Mouse (Mus musculus) MEL (cell line): Measurements from ENCODE around the gene Fam78b. TPM values are rescaled to one million over a fixed set of nuclear protein-coding genes. Genes with fewer than 3 reads are reported as not detected.

Experiments
- DNase-seq: peaks from one replicate; pipeline ENCODE4 v3.0.0; 2011; ENCODE audit warnings: low read depth, low spot score
- H3K27ac ChIP-seq: 2 replicates; pipeline ENCODE4 v1.5.1; 2012; ENCODE audit warnings: low read depth, mild to moderate bottlenecking, control low read depth, low read length, moderate library complexity; ENCODE audit not compliant: control insufficient read depth
- H3K27me3 ChIP-seq, 2 experiments: fragments of 150-350 bp in 1 of 2; sonication (generic) in 1 of 2; 2 replicates each; pipeline ENCODE4 v1.6.1; 2012; ENCODE audit warnings: low read length in 2 of 2, mild to moderate bottlenecking in 2 of 2, improper control_type of control experiment in 1 of 2, moderate library complexity in 1 of 2; ENCODE audit not compliant: insufficient read depth in 2 of 2, control insufficient read depth in 1 of 2
- H3K36me3 ChIP-seq, 2 experiments: 2 replicates each; pipeline ENCODE4 v1.6.1; 2012 to 2014; ENCODE audit warnings: low read length in 2 of 2, improper control_type of control experiment in 1 of 2, inconsistent platforms in 1 of 2, mild to moderate bottlenecking in 1 of 2; ENCODE audit not compliant: insufficient read depth in 2 of 2, control insufficient read depth in 1 of 2
- H3K4me1 ChIP-seq, 2 experiments: fragments of 150-350 bp in 1 of 2; sonication (generic) in 1 of 2; 2 replicates each; pipeline ENCODE4 v1.6.1; 2012; ENCODE audit warnings: low read length in 2 of 2, improper control_type of control experiment in 1 of 2, mild to moderate bottlenecking in 1 of 2; ENCODE audit not compliant: insufficient read depth in 2 of 2, control insufficient read depth in 1 of 2
- H3K4me3 ChIP-seq, 2 experiments: fragments of 150-350 bp in 1 of 2; sonication (generic) in 1 of 2; 2 replicates each; pipeline ENCODE4 v1.5.1; 2012; ENCODE audit warnings: low read depth in 2 of 2, low read length in 2 of 2, mild to moderate bottlenecking in 2 of 2, moderate library complexity in 2 of 2, control low read depth in 1 of 2, improper control_type of control experiment in 1 of 2; ENCODE audit not compliant: control insufficient read depth in 1 of 2, insufficient read depth in 1 of 2
- H3K79me2 ChIP-seq: 2 replicates; pipeline ENCODE4 v1.6.1; 2012; ENCODE audit warnings: mild to moderate bottlenecking, low read length, moderate library complexity; ENCODE audit not compliant: control insufficient read depth, poor library complexity, insufficient read depth
- H3K9ac ChIP-seq: 2 replicates; pipeline ENCODE4 v1.6.1; 2012; ENCODE audit warnings: low read depth, mild to moderate bottlenecking, control low read depth, low read length, moderate library complexity; ENCODE audit not compliant: control insufficient read depth, poor library complexity, severe bottlenecking
- H3K9me3 ChIP-seq: fragments of 150-350 bp; sonication (generic); replicated peaks from 2 replicates; pipeline ENCODE4 v1.6.1; 2012; ENCODE audit warnings: mild to moderate bottlenecking, low read length, improper control_type of control experiment, moderate library complexity; ENCODE audit not compliant: insufficient read depth
- BHLHE40 ChIP-seq: IDR thresholded peaks from 2 replicates; pipeline ENCODE4 v1.6.1; 2012; ENCODE audit warnings: low read depth, mild to moderate bottlenecking, inconsistent platforms, low read length, improper control_type of control experiment, borderline replicate concordance
- CHD1 ChIP-seq: IDR thresholded peaks from 2 replicates; pipeline ENCODE4 v1.6.1; 2012; ENCODE audit warnings: low read depth, mild to moderate bottlenecking, inconsistent platforms, low read length, improper control_type of control experiment
- E2F4 ChIP-seq: IDR thresholded peaks from 2 replicates; pipeline ENCODE4 v1.6.1; 2011; ENCODE audit warnings: low read depth, low read length, improper control_type of control experiment, borderline replicate concordance
- ETS1 ChIP-seq: IDR thresholded peaks from 2 replicates; pipeline ENCODE4 v1.6.1; 2012; ENCODE audit warnings: low read depth, mild to moderate bottlenecking, inconsistent platforms, low read length, improper control_type of control experiment, moderate library complexity
- GABPA ChIP-seq: IDR thresholded peaks from 2 replicates; pipeline ENCODE4 v1.6.1; 2012; ENCODE audit warnings: low read depth, mild to moderate bottlenecking, inconsistent platforms, low read length, improper control_type of control experiment, moderate library complexity
- HCFC1 ChIP-seq: IDR thresholded peaks from 2 replicates; pipeline ENCODE4 v1.6.1; 2012; ENCODE audit warnings: low read depth, mild to moderate bottlenecking, inconsistent platforms, low read length, improper control_type of control experiment, moderate library complexity
- KAT2A ChIP-seq: conservative IDR thresholded peaks from 2 replicates; pipeline ENCODE4 v1.6.1; 2012; ENCODE audit warnings: low read depth, low read length, improper control_type of control experiment, inconsistent platforms
- MAX ChIP-seq: IDR thresholded peaks from 2 replicates; pipeline ENCODE4 v1.6.1; 2011; ENCODE audit warnings: low read length, improper control_type of control experiment
- MAZ ChIP-seq: IDR thresholded peaks from 2 replicates; pipeline ENCODE4 v1.6.1; 2012; ENCODE audit warnings: low read depth, mild to moderate bottlenecking, inconsistent platforms, low read length, improper control_type of control experiment
- MYB ChIP-seq: IDR thresholded peaks from 2 replicates; pipeline ENCODE4 v1.6.1; 2011; ENCODE audit warnings: mild to moderate bottlenecking, low read depth, low read length, improper control_type of control experiment
- MYC ChIP-seq: IDR thresholded peaks from 2 replicates; pipeline ENCODE4 v1.6.1; 2011; ENCODE audit warnings: low read depth, mild to moderate bottlenecking, low read length, improper control_type of control experiment, moderate library complexity
- NRF1 ChIP-seq: IDR thresholded peaks from 2 replicates; pipeline ENCODE4 v1.6.1; 2014; ENCODE audit warnings: low read depth, mild to moderate bottlenecking, inconsistent platforms, low read length, improper control_type of control experiment, moderate library complexity; ENCODE audit not compliant: poor library complexity, insufficient read depth, severe bottlenecking
- POLR2AphosphoS5 ChIP-seq: IDR thresholded peaks from 2 replicates; pipeline ENCODE4 v1.6.1; 2012; ENCODE audit warnings: low read depth, borderline replicate concordance, mild to moderate bottlenecking, inconsistent platforms, low read length, moderate library complexity, mixed read lengths
- SIN3A ChIP-seq: IDR thresholded peaks from 2 replicates; pipeline ENCODE4 v1.6.1; 2012; ENCODE audit warnings: low read length, improper control_type of control experiment, inconsistent platforms
- SMC3 ChIP-seq: IDR thresholded peaks from 2 replicates; pipeline ENCODE4 v1.6.1; 2011; ENCODE audit warnings: low read depth, low read length, improper control_type of control experiment
- TAL1 ChIP-seq: IDR thresholded peaks from 2 replicates; pipeline ENCODE4 v1.6.1; 2012; ENCODE audit warnings: mild to moderate bottlenecking, inconsistent platforms, low read length, moderate library complexity, mixed read lengths
- TCF12 ChIP-seq: IDR thresholded peaks from 2 replicates; pipeline ENCODE4 v1.6.1; 2014; ENCODE audit warnings: low read depth, mild to moderate bottlenecking, inconsistent platforms, low read length, improper control_type of control experiment, moderate library complexity
- UBTF ChIP-seq: IDR thresholded peaks from 2 replicates; pipeline ENCODE4 v1.6.1; 2012; ENCODE audit warnings: low read depth, mild to moderate bottlenecking, inconsistent platforms, low read length, improper control_type of control experiment, moderate library complexity, borderline replicate concordance; ENCODE audit not compliant: insufficient read depth
- USF2 ChIP-seq, 2 experiments: IDR thresholded peaks; 2 replicates each; pipeline ENCODE4 v1.6.1; 2011 to 2012; ENCODE audit warnings: improper control_type of control experiment in 2 of 2, low read length in 2 of 2, borderline replicate concordance in 1 of 2, inconsistent platforms in 1 of 2, low read depth in 1 of 2, mild to moderate bottlenecking in 1 of 2; ENCODE audit not compliant: insufficient read depth in 1 of 2
- ZKSCAN1 ChIP-seq: IDR thresholded peaks from 2 replicates; pipeline ENCODE4 v1.6.1; 2012; ENCODE audit warnings: low read depth, mild to moderate bottlenecking, inconsistent platforms, low read length, improper control_type of control experiment, moderate library complexity
- polyA plus RNA-seq, 2 experiments: library from polyadenylated mRNA; stranded (reverse) in 1 of 2; unstranded in 1 of 2; fragments of >175 nt in 1 of 2; fragments of >200 nt in 1 of 2; gene quantifications; 2 replicates each; pipeline versions ENCODE4 v1.2.1 to v1.2.4; 2012; ENCODE audit warnings: low replicate concordance in 2 of 2, low read depth in 1 of 2; ENCODE audit not compliant: insufficient read length in 2 of 2, insufficient read depth in 1 of 2, missing spikeins in 1 of 2
- total RNA-seq: library from RNA; depleted of rRNA; stranded (reverse); fragments of 300-350 nt; gene quantifications from 2 replicates; pipeline ENCODE4 v1.2.3, GENCODE M21; 2012

The Fam78b gene
- total and polyA plus RNA-seq, 3 experiments = not detected

GRCm38 (mm10) chr1:167114363-167115050 is 113.3 kb downstream of the Fam78b start:
- no peaks in the 10 kb centered on the region for H3K27me3 ChIP-seq

GRCm38 (mm10) chr1:167115121-167115520 is 113.9 kb downstream of the Fam78b start:
- Histone ChIP-seq H3K9ac (no peak overlapping the region), H3K4me1 (no peaks in the 10 kb centered on the region), H3K4me3 (no peak overlapping the region), H3K27me3 (no peaks in the 10 kb centered on the region), H3K9me3 (no peaks in the 10 kb centered on the region), H3K36me3 (no peaks in the 10 kb centered on the region), H3K27ac (no peak overlapping the region), H3K79me2 (no peaks in the 10 kb centered on the region)
- DNase-seq = no peak
- TF ChIP-seq TAL1 = no peak
- no peak for TF ChIP-seq MAZ
- TF ChIP-seq CHD1 = no peak
- no peak for TF ChIP-seq MYB

More at GRCm38 (mm10) chr1:167114363-167115050, 113.3 kb downstream of the Fam78b start:
- TF ChIP-seq SIN3A (no peak), MAX (no peak), USF2 (IDR thresholded peaks at IDR 0.05; ENCODE audit: borderline replicate concordance in 1 of 2, insufficient read depth in 1 of 2, low read depth in 1 of 2, low read length in 2 of 2) (no peak), TCF12 (no peak), NRF1 (no peak), MAZ (no peak), POLR2AphosphoS5 (no peak), E2F4 (no peak), SMC3 (no peak), ETS1 (no peak), KAT2A (no peak), MYC (no peak), BHLHE40 (no peak), UBTF (no peak), ZKSCAN1 (no peak), HCFC1 (no peak), GABPA (no peak), TAL1 (no peak)
- no peak overlapping the region for H3K27ac ChIP-seq
- H3K9me3 ChIP-seq = no peaks in the 10 kb centered on the region
- H3K4me1 ChIP-seq = no peaks in the 10 kb centered on the region
- no peak for DNase-seq
- H3K4me3 ChIP-seq = no peak overlapping the region
- no peaks in the 10 kb centered on the region for H3K79me2 ChIP-seq
- no peaks in the 10 kb centered on the region for H3K36me3 ChIP-seq
- H3K9ac ChIP-seq = no peak overlapping the region
